Mouse (Mus musculus) brain, embryonic 14.5 days (tissue): ENCODE data around the gene Cdhr3.

ENCODE experiments used
- CTCF ChIP-seq: fragments of 200-500 bp; IDR thresholded peaks from 2 replicates; pipeline ENCODE4 v1.5.1; 2012; ENCODE audit warnings: inconsistent platforms, mild to moderate bottlenecking, moderate library complexity, borderline replicate concordance; ENCODE audit not compliant: insufficient read depth, insufficient read length; ENCODE audit errors: extremely low read depth
- POLR2A ChIP-seq: fragments of 200-500 bp; IDR thresholded peaks from 2 replicates; pipeline ENCODE4 v1.6.1; 2012; ENCODE audit warnings: mild to moderate bottlenecking, inconsistent platforms, borderline replicate concordance; ENCODE audit not compliant: poor library complexity, insufficient read depth, insufficient read length, severe bottlenecking; ENCODE audit errors: extremely low read depth

- no peak for TF ChIP-seq POLR2A
- TF ChIP-seq CTCF: no peak
These were observed 13.0 kb upstream of the Cdhr3 start for GRCm38 (mm10) chr12:33105724-33106123.
